Mouse (Mus musculus) megakaryocyte, embryonic 14.5 days (primary cell): ENCODE results near the gene Celf2.

ENCODE experiments used
- FLI1 ChIP-seq: IDR thresholded peaks from 2 replicates; pipeline ENCODE4 v1.6.1; 2012; ENCODE audit warnings: low read length, inconsistent platforms, mixed read lengths
- GATA1 ChIP-seq: IDR thresholded peaks from 3 replicates; pipeline ENCODE4 v1.6.1; 2012; ENCODE audit warnings: mixed read lengths, low read length, inconsistent platforms, borderline replicate concordance

DNA sequence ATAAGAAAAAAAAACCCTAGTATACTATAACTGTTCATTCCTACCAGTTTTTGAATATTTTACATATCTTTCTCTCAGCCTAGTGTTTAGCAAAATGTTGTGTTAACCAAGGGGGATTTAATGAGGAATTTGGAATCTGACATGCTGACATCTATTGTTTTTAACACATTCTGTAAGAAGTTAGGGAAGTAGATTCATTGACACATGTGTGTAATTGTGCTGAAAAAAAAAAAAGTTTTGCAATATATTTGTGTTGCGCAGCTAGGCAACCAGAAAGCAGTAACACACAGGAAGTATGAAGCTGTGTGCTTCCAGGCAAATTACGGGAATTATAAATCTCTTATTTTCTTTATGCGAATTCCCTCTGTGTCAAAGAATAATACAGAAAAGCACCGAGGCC, 453.0 kb downstream of the Celf2 start:
- TF ChIP-seq GATA1: no peak
- no peak for TF ChIP-seq FLI1
